Mouse (Mus musculus) E14TG2a.4 (cell line): ENCODE measurements around the gene Palm.
A peak's percentile ranks its signal among the peaks of the same experiment; 100 is the strongest.

ENCODE experiments used
- CTCF ChIP-seq: conservative IDR thresholded peaks from 2 replicates; pipeline ENCODE4 v1.5.1; 2014; ENCODE audit warnings: low read length
- NANOG ChIP-seq: IDR thresholded peaks from 2 replicates; pipeline ENCODE4 v1.6.1; 2014; ENCODE audit warnings: borderline replicate concordance, low read length, mixed read lengths
- POU5F1 ChIP-seq: IDR thresholded peaks from 2 replicates; pipeline ENCODE4 v1.6.1; 2014; ENCODE audit warnings: low read length, borderline replicate concordance

GRCm38 (mm10) chr10:79772320-79772719 lies 21.1 kb upstream of the Palm start:
- peak; percentile 81 for TF ChIP-seq CTCF
- no peak for TF ChIP-seq POU5F1
- TF ChIP-seq NANOG = no peak
